Mouse (Mus musculus) liver, adult 2 months (tissue): ENCODE measurements at regions not wholly inside any gene's neighbourhood (a gene's known extent, or its start where the extent isn't known, plus 50 kb on each side); places are given as distances from the start of the nearest gene placed in this dataset.

ENCODE experiments used
- CTCF ChIP-seq: fragments of 200-500 bp; IDR thresholded peaks from 2 replicates; pipeline ENCODE4 v1.5.1; 2011; ENCODE audit warnings: low read depth, low read length, control low read depth
- POLR2A ChIP-seq: fragments of 200-500 bp; IDR thresholded peaks from 2 replicates; pipeline ENCODE4 v1.6.1; 2011; ENCODE audit warnings: low read length, control low read depth; ENCODE audit not compliant: insufficient read depth; ENCODE audit errors: extremely low read depth

DNA sequence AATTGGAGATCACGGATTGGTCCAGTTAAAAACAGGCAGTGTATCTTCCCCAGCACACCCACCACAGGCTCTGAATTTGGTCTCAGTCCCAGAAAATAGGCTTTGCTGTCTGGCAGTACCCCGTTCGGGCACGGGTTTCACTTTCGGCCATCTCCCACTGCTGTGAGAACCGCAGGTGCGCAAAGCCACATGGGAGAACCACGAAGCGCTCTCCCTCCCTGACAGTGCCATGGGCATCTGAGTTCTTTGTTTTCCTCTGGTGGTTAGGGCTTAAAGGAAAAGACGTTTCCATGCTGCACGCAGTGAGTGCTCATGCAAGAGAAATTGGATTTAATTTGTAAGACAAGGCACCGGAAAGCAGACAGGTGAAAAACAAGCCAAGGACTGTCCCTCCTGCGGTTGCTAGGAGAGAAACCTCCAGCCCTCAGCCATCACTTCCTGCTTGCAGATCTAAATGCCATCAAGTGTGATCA, 441.3 kb upstream of the 3110018I06Rik start:
- TF ChIP-seq CTCF = no peak
- TF ChIP-seq POLR2A = no peak
